Mouse (Mus musculus) urinary bladder, postnatal 10 days (tissue): ENCODE results near the gene Fam222a.

Experiments used
- DNase-seq: peaks from one replicate; pipeline ENCODE4 v3.0.0; 2022; ENCODE audit warnings: low spot score

Gene Fam222a

GRCm38 (mm10) chr5:114656305-114656704 lies 88.5 kb downstream of the Fam222a start:
- DNase-seq: no peak

DNA sequence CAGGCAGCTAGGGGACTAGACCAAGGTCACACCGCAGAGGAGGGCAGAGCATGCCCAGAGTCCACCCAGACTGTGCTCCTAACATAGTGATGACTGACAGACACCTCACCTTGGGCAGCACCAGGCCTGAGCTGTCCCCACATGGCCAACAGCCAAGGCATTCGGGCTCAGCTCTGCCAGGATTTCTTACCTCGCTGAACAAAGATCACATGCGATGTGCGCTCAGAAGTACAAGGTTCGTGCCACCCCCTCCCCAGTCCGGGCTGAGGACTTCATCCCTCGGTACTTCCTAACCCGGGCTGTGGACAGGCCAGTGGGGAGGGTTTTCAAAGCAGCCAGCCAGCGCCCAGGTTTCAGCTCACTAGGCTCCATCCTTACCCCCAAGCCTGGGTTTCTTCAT lies 89.6 kb downstream of the Fam222a start:
- no peak for DNase-seq

DNA sequence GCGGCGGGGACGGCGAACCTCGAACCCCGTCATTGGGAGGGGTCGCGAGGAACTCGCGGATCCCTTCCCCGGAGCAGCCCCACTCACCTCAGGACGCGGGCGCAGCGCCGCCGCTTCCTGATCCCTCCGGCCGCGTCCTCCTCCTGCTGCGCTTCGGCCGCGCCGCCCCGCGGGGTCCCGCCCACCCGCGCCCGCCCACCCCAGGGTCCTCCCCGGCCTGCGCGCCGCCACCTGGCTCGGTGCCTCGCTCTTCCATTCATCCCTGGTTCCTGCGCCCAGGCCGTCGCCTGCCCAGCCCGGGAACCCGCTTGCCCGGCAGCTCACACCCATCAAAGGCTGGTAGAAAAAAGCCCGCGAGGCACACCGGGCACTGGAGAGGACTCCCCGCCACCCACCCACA lies 90.4 kb downstream of the Fam222a start, which contains the start of gene Trpv4:
Trpv4 (minus strand) TSS at position 167 of the 400 bp plus-strand sequence.
- DNase-seq: no peak

DNA sequence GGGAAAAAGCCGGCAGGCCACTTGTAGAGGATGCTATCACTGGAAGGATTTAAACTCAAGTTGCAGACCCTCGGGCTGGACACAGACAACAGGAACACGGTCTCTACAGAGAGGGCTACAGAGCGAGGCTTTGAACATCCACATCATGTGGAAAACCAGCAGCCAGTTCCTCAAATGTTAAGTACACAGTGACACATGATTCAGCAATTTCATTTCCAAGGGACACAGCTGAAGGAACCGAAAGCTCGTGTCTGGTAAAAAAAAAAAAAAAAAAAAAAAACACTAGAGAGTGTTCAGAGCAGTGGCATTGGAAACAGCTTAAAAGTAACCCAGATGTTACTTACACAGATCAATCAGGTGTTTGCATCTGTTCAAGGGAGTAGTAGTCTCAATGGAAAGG lies 93.2 kb downstream of the Fam222a start:
- DNase-seq: no peak
